Mouse (Mus musculus) embryo, embryonic 9.5 days (tissue): ENCODE results near the gene Fxyd6.

Experiments used
- DNase-seq: peaks from one replicate; pipeline ENCODE4 v3.0.0-alpha.2; 2017; ENCODE audit errors: extremely low spot score

The Fxyd6 gene

DNA sequence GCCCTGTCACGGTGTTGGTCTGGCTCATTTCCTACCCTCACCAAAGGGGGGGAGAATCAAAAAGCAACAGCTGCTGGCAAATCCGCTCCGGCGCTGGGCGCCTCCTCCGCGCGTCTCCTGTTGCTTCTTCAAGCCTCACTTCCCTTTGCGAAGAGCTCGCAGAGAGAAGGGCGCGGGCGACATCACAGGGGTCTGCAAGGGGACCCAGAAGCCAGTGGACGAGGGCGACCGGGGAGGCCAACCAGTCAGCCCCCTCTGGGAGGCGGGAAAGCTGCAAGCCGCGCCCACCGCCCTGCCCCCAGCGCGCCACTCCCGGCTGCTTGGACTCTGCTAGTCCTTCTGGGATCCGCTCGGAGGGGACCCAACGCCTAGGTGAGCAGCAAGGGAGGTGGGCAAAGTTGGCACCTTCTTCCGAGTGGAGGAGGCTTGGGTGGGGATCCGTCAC is at the start of gene Fxyd6:
Gene Fxyd6 (plus strand): TSS at position 69 of the 445 bp plus-strand sequence.
- DNase-seq, result peak; percentile 90

DNA sequence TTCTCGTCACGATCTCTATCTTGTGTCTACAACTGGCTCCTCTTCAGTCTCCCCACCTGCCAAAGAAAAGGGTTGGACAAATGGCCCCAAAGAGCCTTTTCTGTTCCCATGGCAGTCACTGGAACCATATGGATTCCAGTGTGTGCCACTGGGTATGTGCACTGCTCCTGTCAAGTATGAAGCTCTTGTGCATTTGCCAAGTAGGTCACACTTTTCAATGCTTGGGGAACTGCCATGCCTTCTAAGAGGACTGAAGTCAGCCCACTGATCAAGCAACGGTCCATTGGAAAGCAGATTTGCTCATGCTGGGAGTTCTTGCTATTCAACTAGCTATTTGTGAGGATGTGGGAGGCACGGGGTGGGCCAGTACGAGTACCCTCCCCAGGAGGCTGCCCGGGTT is 48.5 kb upstream of the Fxyd6 start:
- DNase-seq, result no peak

DNA sequence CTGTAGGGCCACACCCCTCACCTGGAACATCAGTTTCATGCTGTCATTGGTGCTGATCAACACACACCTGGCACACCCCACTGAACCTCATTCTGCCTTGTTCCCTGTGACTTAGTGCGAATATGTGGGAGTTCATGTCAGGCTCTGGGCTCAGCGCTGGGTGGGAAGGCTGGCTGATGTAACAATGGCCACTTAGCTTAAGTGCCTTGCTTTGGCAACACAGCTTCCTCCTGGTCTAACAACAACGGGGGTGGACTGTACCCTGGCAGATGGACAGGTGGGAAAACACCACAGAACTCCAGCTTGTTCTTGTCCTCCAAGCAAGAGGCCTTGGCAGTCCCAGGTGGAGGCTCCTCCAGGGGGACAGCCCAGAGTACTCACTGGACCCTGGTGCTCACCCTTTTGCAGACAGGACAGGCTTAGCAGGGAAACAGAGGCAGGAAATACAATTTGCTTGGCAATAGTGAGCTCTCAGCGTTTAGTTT is 48.0 kb upstream of the Fxyd6 start:
- DNase-seq, result no peak

DNA sequence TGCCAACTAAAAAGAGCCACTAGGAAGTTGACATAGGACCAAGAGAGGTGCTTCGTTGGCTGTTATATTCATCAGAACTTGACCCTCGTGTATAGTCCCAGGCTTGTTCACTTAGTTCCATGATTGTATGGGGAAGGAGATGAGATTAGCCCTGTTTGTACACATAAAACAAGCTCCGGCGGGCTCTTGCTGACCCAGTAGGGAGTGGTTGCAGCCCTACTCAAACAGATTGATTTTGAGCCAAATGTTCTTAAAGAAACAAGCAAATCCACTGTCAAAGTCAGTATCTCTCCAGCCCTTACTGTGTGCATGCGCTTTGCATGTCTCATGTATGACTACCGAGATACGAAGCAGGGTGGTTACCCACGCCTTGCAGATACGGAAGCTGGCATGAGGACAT is 43.6 kb upstream of the Fxyd6 start:
- DNase-seq, result no peak

DNA sequence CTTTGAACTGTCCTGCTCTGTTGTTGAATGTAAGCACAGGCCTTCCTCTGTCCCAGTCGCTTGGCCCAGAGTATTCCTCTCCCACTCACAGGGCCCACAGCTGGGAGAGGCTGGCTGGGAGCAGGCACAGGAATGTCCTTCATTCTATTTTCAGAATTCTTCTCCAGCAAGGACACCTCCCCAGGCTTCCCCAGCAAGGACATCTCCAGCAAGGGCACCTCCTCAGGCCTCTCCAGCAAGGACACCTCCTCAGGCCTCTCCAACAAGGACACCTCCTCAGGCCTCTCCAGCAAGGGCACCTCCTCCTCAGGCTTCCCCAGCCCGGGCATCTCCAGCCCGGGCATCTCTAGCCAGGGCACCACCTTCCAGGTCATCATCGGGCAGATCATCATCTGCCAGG is 41.7 kb upstream of the Fxyd6 start:
- DNase-seq, result no peak

DNA sequence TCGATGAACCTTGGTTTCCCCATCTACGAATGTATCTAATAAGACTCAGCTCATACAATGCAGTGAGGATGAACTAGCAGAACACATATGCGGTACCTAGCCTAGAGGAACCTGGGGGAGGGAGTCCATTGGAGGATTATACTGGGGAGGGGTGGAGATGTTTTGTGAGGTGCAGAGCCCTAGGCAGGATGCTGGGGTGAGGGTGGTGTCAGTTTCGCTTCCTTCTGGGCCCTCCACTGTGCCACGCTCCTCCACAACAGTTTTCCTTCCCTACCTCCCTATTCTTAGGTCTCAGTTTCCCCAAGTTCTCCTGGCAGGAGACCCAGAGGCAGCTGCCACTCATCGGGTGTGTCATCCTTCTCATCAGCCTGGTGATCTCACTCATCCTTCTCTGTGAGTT is 40.4 kb upstream of the Fxyd6 start:
- no peak for DNase-seq

DNA sequence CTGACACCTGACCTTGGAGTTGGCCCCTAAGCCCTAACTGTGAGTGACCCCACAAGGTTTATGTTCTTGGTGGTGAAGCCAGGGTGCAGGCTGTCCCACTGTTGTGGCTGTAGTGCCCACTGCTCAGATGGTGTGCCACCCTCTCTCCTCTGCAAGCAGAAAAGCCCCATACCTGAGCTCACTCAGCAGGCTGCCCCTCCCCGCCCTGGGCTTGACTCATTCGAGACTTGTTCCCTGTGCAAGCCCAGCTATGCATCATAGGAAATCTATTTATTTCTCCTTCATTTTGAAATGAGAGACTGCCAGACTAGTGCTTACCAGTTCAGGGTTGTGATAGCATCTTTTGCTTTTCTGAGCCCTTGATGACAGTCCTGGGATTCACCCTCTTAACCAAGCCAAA is 32.6 kb upstream of the Fxyd6 start:
- DNase-seq, result no peak

DNA sequence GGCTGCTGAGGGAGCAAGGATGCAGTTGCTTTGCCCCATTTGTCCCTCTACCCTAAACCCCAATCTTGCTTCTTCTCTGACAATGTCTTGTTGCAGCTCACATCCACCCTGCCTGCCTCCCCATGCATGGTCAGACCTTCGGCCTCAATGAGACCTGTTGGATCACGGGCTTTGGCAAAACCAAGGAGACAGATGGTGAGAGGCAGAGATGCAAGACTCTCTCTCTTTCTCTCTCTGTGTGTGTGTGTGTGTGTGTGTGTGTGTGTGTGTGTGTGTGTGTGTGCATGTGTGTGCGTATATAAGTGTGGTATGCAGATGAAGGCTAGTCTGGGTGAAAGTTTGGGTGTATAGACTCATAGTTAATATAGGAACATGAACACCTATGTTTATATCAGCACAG is 26.9 kb upstream of the Fxyd6 start:
- no peak for DNase-seq

DNA sequence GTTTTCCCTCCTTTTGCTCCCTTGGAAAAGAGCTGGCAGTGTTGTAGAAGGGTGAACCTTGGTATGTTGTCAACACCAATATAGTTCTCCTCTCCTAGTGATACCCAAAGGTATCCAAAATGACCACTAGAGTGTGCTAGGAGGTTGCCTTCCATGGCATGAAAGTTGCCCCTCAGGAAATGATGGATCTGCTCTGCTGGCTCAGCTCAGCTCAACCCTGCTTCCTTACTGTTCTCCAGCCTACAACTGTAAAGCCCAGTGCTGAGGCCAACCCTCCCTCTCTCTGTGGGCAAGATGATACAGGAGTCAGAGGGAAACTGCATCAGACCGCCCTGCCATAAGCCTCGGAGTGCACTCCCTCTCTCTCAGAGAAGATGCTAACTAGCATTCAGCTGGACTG is 24.5 kb upstream of the Fxyd6 start:
- DNase-seq, result peak; percentile 25

DNA sequence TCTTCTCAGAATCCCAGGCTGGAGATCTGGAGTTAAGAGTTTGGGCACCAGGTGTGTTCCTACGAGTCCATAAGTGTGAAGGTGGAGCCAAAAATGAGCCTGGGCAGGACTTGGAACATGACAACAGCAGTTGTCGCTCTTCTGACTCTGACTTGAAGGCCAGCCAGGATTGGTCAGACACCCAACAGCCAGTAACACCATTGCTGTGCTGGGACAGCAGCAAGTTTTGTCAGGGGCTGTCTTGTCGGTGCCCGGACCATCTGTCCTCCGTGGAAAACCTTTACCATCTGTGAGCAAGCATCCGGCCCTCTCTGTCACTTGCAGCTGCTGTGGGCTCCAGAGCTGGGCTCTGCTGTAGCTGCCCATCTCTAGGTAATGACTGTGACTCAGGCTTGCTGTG is 23.7 kb upstream of the Fxyd6 start:
- DNase-seq, result no peak

DNA sequence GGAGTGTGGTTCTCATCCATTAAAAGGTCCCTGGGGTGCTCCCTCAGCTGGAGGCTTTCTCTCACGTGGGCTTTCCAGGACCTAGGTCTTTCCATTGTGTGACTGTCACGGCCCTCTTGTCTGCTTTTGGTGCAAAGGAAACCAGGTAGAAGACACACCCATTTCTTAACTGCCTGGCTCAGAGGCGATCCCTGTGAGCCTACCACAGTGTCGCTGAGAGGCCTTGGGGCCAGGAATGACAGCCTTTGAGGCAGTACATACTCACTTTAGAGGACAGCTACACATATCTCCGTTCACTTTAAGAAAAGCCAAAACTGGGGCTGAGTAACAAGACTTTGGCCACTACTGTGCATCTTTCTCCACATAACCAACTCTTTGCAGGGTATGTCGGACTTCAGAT is 21.4 kb upstream of the Fxyd6 start:
- no peak for DNase-seq

DNA sequence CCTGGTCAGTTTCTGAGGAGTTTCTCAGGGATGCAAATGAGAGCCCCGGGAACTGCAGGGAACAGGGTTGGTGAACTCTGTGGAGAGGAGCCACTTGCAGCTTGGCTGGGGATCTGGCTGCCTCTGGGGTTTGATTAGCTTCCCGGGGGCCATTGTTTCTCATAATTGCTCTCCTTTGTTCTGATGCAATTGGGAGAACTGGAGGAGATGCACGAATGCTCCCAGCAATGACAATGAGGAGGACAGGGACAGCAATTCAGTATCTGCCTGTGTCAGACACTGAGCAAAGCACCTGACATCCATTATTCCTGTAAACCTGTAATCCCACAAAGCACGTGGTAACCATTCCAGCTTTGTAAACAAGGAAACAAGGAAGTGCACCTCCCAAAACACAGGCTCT is 20.8 kb upstream of the Fxyd6 start:
- no peak for DNase-seq

DNA sequence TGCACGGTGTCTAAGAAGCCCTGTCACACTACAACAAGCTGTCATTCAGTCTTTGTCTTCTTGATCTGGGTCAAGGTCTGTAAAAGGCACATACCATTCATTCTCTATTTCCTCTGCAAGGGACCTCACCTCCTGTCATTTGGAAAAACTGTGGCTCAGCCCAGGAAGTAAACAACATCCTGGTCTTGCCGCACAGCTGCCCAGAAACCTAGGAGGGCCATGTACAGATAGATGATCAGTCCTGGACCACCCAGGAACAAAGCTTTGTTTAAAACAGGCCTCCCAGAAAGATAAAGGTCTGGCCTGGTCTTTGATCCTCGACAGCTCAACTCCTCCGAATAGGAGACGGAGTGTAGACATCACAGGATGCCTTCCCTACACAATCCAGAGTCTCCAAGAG is 20.1 kb upstream of the Fxyd6 start:
- no peak for DNase-seq

DNA sequence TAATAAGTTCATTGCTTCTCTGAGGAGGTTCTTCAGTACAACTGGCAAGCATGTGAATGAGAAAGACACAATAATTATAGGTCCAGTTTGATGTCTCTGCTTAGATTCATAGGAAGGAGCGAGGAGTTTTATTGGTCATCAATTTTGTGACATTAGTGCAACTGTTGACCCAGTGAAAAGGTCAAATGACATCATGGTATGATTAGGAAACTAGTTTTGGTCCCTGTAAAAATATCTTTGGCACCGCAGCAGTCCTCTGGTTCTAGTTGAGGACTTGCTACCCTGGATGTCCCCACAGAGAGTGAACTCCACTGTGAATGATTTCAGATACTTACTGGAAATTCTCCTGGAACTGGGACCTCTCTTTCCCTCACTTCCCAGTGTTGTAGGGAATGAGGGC is 14.8 kb upstream of the Fxyd6 start:
- no peak for DNase-seq

DNA sequence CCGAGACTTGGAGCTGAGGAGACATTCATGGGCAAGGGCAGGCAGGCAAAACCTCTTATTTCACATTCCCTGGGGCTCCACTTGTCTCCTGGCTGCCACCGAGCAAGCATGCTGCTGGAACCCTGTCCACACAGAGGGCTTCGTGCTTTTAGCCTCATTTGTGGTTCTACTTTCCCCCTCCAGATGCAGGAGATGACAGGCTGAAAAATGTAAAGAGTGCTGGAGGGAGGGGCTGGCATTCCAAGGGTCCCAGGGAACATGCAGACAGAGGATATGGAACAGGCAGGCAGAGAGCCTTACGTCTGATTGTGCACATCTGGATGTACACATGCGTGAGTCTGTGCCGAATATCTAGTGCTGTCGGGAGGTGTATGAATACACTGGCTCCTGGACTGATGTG is 11.6 kb upstream of the Fxyd6 start:
- DNase-seq, result no peak

DNA sequence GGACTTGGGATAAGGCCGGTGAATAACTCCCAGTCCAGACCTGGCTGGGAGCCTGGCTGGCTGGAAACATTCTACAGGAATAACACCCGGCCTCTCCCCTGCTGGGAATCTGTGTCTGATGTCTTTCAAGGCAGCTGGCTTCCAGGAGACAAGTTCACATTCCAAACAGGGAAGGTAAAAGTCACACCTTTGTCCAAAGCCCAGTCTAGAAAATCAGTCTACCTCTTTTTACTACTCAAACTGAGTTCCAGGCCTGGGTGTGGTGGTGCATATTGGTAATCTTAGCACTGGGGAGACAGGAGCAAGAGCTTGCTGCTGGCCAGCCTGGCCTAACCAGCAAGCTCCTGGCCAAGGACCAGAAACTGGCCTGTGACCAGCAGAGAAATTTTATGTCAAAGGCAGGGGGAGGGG is 7.9 kb upstream of the Fxyd6 start:
- DNase-seq, result no peak

DNA sequence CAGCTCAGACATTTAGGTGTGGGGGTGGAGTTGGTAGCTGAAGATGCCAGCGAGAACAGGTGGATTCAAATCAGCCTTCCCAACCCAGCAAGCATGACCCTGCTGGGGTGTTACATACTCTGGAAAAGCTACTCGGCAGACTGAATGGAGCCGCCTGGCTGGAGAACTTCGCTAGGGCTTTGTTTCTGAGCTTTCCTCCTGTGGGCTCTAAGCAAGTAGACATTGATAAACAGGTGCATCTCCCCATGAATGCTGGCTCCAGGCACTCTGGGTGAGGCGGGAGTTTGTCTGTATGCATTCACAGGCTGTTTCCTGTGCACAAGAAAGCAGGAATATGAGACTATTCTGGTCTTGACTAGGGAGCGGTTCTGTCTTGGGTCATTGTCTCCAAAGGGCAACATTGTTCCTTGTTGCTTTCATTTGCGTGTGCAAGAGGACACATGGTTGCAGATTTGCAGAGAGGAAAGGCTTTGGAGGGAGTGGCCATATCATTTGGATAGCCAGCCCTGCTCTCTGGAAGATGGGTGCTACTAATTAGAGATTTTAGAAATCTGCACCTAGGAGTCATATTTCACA is 6.3 kb upstream of the Fxyd6 start:
- no peak for DNase-seq

DNA sequence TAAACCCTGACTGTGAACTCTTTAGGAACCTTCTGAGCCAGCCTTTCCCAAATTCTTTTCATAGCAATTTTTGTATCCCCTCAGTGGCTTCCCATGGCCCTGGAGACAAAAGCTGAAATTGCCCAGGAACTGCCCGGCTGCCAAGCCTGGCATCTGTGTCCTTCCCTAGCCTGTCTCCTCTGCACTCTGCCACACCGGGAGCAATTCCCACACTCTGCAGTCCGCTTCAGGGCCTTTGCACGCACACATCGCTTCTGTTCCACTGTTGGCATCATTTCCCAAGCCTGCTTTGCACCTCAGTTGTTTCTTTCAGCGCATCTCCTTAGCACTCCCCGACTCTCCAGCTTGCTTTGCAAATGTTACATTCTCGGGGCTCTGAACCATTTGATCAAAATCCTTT is 2.3 kb upstream of the Fxyd6 start:
- no peak for DNase-seq

DNA sequence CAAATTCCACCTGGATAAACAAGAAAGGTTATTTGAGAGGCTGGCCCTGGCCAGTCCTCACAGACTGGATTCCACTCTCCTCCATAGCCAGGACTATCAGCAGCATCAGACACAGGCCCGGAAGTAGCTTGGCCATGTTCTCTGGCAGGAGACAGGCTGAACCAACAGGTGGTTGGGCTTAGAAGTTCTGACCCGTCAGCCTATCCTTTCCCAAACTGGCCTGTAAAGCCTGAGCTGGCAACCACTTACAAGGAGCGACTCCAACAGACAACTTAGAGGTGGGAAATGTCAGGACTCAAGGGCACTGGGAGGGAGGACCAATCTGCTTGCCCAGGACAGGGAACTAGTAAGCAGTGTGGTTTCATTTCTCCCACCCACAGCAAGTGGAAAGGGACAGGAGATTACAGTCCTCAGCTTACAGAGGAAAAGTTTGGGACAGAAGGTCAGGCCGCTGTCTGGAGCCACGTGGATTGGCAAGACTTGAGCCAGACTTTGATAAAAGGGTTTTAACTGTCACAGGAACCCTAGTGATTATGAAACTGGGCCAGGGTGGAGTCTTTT is 1.6 kb upstream of the Fxyd6 start:
- no peak for DNase-seq

DNA sequence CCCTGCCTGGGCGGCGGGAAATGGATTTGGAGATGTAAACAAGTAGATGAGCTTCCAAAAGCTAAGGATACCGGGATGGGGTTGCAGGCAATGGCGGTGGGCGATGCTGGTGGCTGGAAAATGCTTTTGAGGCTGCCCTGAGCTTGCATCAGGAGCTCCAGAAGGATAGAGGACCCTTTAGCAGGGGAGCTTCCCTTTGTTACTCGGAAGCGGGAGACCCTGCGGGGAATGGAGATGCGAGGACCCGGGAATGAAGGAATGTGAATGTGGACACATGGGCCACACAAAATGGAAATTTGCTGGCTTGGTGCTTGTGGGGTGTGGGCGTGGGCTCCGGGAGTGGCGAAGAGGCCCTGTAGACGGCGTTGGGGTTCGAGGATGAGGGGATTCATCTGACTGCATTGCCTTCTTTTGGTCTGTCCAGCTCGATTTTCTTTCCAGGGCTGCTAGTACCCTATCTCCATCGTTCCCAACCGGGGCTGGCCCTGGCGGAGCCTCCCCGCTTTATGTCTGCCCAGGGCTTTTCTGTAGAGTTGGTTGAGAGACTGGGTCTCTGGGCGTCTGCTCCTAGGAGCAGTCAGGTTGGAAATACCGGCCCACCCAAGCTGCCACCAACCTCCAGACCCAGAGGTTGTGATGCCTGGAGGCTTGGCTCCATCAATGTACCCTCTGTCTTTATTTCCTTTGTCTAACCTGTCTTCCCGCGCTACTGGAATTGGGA is 791 bp downstream of the Fxyd6 start:
- peak; percentile 53 for DNase-seq

DNA sequence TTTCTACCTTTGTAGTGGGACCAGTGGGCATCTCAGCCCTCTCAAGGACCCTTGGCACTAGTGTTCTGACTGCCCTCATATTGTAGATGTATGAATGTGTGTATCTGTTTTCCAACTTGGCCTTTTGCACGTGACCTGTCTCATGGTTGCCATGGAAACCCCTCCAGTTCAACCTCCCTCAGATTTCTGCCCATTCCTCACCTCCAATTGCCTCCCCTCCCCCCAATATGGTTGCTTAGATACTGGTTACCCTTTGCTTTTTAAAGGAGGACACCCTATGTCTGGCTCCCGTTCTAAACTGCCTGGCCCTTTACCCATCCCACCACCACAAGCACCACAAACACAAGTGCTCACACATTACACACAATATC is 1.3 kb downstream of the Fxyd6 start:
- no peak for DNase-seq

DNA sequence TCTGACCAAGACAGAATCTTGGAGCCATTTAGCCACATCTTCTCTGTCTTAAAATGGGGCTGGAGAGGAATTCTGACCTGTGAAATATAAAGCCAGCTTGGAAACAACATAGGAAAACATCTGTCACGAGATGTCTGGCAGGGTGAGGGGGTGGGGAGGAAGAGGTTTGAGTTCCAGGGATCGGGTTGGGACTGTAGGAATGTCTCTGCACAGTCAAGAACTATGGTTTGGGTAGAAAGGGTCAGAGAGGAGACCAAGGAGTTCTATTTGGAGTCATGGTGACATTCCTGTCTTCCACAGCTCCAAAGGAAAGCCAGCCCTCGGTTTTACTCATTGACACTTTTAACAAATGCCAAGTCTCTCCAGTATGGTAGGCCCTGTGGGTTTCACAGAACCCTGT is 3.9 kb downstream of the Fxyd6 start:
- no peak for DNase-seq

DNA sequence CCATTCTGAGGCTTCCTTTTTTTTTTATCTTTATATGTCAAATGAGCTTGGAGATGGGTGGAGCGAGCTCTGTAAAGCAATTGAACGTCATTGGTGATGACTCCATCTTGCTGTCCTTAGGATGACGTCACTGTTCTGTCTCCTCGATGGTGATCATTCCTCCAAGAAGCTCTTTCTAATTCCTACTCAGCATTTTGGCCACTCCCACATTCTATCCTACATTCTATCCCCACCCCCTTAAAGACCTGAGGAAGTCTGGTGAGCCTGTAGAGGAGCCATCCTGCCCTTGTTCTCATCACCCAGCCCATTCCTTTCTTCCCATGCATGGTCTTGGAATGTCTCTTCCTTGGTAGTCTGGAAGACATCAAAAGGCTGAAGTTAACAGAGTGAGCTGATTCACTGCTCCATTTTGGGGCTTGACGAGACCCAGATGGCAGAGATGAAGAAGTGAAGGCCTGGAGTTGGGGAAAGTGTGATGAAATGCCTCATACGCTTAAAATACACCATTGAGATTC is 5.1 kb downstream of the Fxyd6 start:
- DNase-seq, result no peak
